Mouse (Mus musculus) liver, embryonic 14.5 days (tissue): ENCODE results near the gene Ero1l.

Source experiments
- CTCF ChIP-seq: IDR thresholded peaks from 2 replicates; pipeline ENCODE4 v1.5.1; 2016; ENCODE audit warnings: antibody characterized with exemption, low read depth, control low read depth
- EP300 ChIP-seq: IDR thresholded peaks from 2 replicates; pipeline ENCODE4 v1.6.1; 2016; ENCODE audit warnings: antibody characterized with exemption, low read depth

DNA sequence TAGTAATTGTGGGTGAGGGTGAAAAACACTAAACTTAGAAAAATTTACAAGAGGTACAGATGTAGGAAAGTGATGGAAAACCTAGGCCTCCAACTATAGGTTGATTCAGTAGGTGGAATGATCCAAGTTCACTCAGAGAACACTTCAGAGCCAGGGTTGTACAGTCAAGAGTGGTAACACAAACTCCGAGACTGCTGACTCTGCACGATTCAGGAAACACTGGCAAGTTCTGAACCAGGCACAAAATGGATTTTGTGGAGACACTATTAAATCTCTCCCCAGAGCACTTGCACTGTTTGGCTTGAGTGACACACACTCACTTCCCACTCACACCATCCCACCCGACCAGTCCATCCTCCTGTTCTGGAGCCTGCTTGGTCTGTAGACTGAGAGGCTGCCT is 4.7 kb upstream of the Ero1l start:
- TF ChIP-seq CTCF: no peak
- no peak for TF ChIP-seq EP300
